Mouse (Mus musculus) megakaryocyte-erythroid progenitor cell, adult 5-6 weeks (primary cell): ENCODE data around the gene Fat1. TPM values are rescaled to one million over a fixed set of nuclear protein-coding genes. Genes with fewer than 3 reads are reported as not detected.

Source experiments
- ATAC-seq: replicated peaks from 2 replicates; pipeline ENCODE4 v1.8.0; 2016; ENCODE audit warnings: mild to moderate bottlenecking, inconsistent platforms; ENCODE audit not compliant: severe bottlenecking, poor library complexity, low FRiP score, low TSS enrichment
- total RNA-seq, 2 experiments: library from RNA; stranded (forward) in 1 of 2; stranded (reverse) in 1 of 2; fragments of 200-1000, 215-1000 nt in 1 of 2; fragments of >200 nt in 1 of 2; fragmentation: Nextera tagmentation in 1 of 2; gene quantifications; 2 replicates each; pipeline ENCODE4 v1.2.3; 2014 to 2017

The Fat1 gene
- total RNA-seq, 2 experiments from 2014 or later = 0.09 TPM; not detected in 1

- ATAC-seq = no peak
Measured at GRCm38 (mm10) chr8:44998275-44998674, 63.0 kb downstream of the Fat1 start.

GRCm38 (mm10) chr8:44998681-44999277 lies 63.5 kb downstream of the Fat1 start:
- ATAC-seq = no peak

GRCm38 (mm10) chr8:45001577-45002197 lies 66.4 kb downstream of the Fat1 start:
- no peak for ATAC-seq

GRCm38 (mm10) chr8:45002686-45003085 lies 67.4 kb downstream of the Fat1 start:
- no peak for ATAC-seq

GRCm38 (mm10) chr8:45004021-45004420 lies 68.8 kb downstream of the Fat1 start:
- no peak for ATAC-seq

- ATAC-seq = no peak
Measured at GRCm38 (mm10) chr8:45010685-45011084, 75.4 kb downstream of the Fat1 start.

GRCm38 (mm10) chr8:45011774-45012173 lies 76.5 kb downstream of the Fat1 start:
- ATAC-seq = no peak

GRCm38 (mm10) chr8:45013852-45014251 lies 78.6 kb downstream of the Fat1 start:
- ATAC-seq = no peak

- no peak for ATAC-seq
Measured at GRCm38 (mm10) chr8:45014498-45015067, 79.3 kb downstream of the Fat1 start.

GRCm38 (mm10) chr8:45015876-45016275 lies 80.6 kb downstream of the Fat1 start:
- no peak for ATAC-seq

GRCm38 (mm10) chr8:45019241-45019640 lies 84.0 kb downstream of the Fat1 start:
- no peak for ATAC-seq

- ATAC-seq = no peak
Measured at GRCm38 (mm10) chr8:45021171-45021570, 85.9 kb downstream of the Fat1 start.

GRCm38 (mm10) chr8:45021911-45022665 lies 86.8 kb downstream of the Fat1 start:
- ATAC-seq = no peak

- ATAC-seq = no peak
Measured at GRCm38 (mm10) chr8:45028081-45028497, 92.8 kb downstream of the Fat1 start.

- no peak for ATAC-seq
Measured at GRCm38 (mm10) chr8:45038350-45038749, 103.1 kb downstream of the Fat1 start.

GRCm38 (mm10) chr8:45044160-45044559 lies 108.9 kb downstream of the Fat1 start:
- ATAC-seq = no peak

GRCm38 (mm10) chr8:45050451-45050850 lies 115.2 kb downstream of the Fat1 start:
- no peak for ATAC-seq

- no peak for ATAC-seq
Measured at GRCm38 (mm10) chr8:45051236-45051635, 116.0 kb downstream of the Fat1 start.

- no peak for ATAC-seq
Measured at GRCm38 (mm10) chr8:45052205-45052604, 117.0 kb downstream of the Fat1 start.

GRCm38 (mm10) chr8:45052618-45053017 lies 117.4 kb downstream of the Fat1 start:
- no peak for ATAC-seq
